Mouse (Mus musculus) stomach, embryonic 15.5 days (tissue): ENCODE results near the gene Kcnt2. TPM values are rescaled to one million over a fixed set of nuclear protein-coding genes. Genes with fewer than 3 reads are reported as not detected.

ENCODE experiments used
- ATAC-seq: fragments of 200-750 bp; cut with Nextera tagmentation; 2 replicates; pipeline ENCODE4 v1.8.0; 2017; ENCODE audit warnings: low read depth, moderate number of reproducible peaks, moderate TSS enrichment; ENCODE audit not compliant: insufficient read depth, low FRiP score
- H3K27ac ChIP-seq: fragments of 300-500 bp; sonication (generic); 2 replicates; pipeline ENCODE4 v1.5.1; 2015; ENCODE audit warnings: mild to moderate bottlenecking, inconsistent platforms
- H3K27me3 ChIP-seq: fragments of 300-500 bp; sonication (generic); replicated peaks from 2 replicates; pipeline ENCODE4 v1.6.1; 2015; ENCODE audit warnings: inconsistent platforms
- H3K36me3 ChIP-seq: fragments of 300-500 bp; sonication (generic); 2 replicates; pipeline ENCODE4 v1.6.1; 2015; ENCODE audit warnings: inconsistent platforms
- H3K4me1 ChIP-seq: fragments of 300-500 bp; sonication (generic); 2 replicates; pipeline ENCODE4 v1.6.1; 2015; ENCODE audit warnings: inconsistent platforms
- H3K4me2 ChIP-seq: fragments of 300-500 bp; sonication (generic); 2 replicates; pipeline ENCODE4 v1.6.1; 2015; ENCODE audit warnings: mild to moderate bottlenecking, inconsistent platforms
- H3K4me3 ChIP-seq: fragments of 300-500 bp; sonication (generic); replicated peaks from 2 replicates; pipeline ENCODE4 v1.5.1; 2015; ENCODE audit warnings: inconsistent platforms
- H3K9ac ChIP-seq: fragments of 300-500 bp; sonication (generic); 2 replicates; pipeline ENCODE4 v1.6.1; 2015; ENCODE audit warnings: inconsistent platforms
- H3K9me3 ChIP-seq: fragments of 300-500 bp; sonication (generic); 2 replicates; pipeline ENCODE4 v1.6.1; 2016; ENCODE audit warnings: inconsistent platforms
- WGBS: fragments of 180-500 bp; shearing (Covaris S2); methylation state at CpG from one replicate; pipeline ENCODE4 v1.1.7; 2015; 5-methylcytosine and 5-hydroxymethylcytosine counted together
- polyA plus RNA-seq: library from polyadenylated mRNA; unstranded; fragments of >200 nt; fragmentation: Nextera tagmentation; extraction: Ambion mirVana; gene quantifications from 2 replicates; pipeline ENCODE4 v1.2.1, GENCODE M21; 2015

Kcnt2 gene
- polyA plus RNA-seq, 1 experiment from 2014 or later = 3.5 TPM

- H3K4me2 ChIP-seq = no peak overlapping the region
- ATAC-seq = no peak
- H3K9me3 ChIP-seq = no peaks in the 10 kb centered on the region
- no peaks in the 10 kb centered on the region for H3K4me1 ChIP-seq
- H3K36me3 ChIP-seq = no peaks in the 10 kb centered on the region
- H3K4me3 ChIP-seq = no peak overlapping the region
- no peaks in the 10 kb centered on the region for H3K27me3 ChIP-seq
- WGBS = 62% methylated on average over 2 of the region's 2 CpGs
- H3K9ac ChIP-seq = no peak overlapping the region
- H3K27ac ChIP-seq = no peak overlapping the region
These were observed 133.6 kb downstream of the Kcnt2 start for GRCm38 (mm10) chr1:140379526-140379925.

- 90% methylated on average over 3 of the region's 3 CpGs for WGBS
- ATAC-seq = no peak
- Histone ChIP-seq H3K4me3 (no peak overlapping the region), H3K9ac (no peak overlapping the region), H3K27ac (no peak overlapping the region), H3K36me3 (no peaks in the 10 kb centered on the region), H3K27me3 (no peaks in the 10 kb centered on the region), H3K4me2 (no peak overlapping the region), H3K9me3 (no peaks in the 10 kb centered on the region), H3K4me1 (no peaks in the 10 kb centered on the region)
These were observed 135.1 kb downstream of the Kcnt2 start for GRCm38 (mm10) chr1:140381093-140381492.

- Histone ChIP-seq H3K9me3 (no peaks in the 10 kb centered on the region), H3K4me3 (no peak overlapping the region), H3K9ac (no peak overlapping the region), H3K27me3 (no peaks in the 10 kb centered on the region), H3K4me1 (no peaks in the 10 kb centered on the region), H3K27ac (no peak overlapping the region), H3K36me3 (no peaks in the 10 kb centered on the region), H3K4me2 (no peak overlapping the region)
- WGBS = 90% methylated on average over 4 of the region's 4 CpGs
- no peak for ATAC-seq
These were observed 144.3 kb downstream of the Kcnt2 start for GRCm38 (mm10) chr1:140390301-140390700.

- no peak overlapping the region for H3K27ac ChIP-seq
- no peak for ATAC-seq
These were observed 151.8 kb downstream of the Kcnt2 start for GRCm38 (mm10) chr1:140397756-140398155.

GRCm38 (mm10) chr1:140406631-140407288, 160.8 kb downstream of the Kcnt2 start:
- Histone ChIP-seq H3K4me2 (no peak overlapping the region), H3K9me3 (no peaks in the 10 kb centered on the region), H3K36me3 (no peaks in the 10 kb centered on the region), H3K4me1 (no peaks in the 10 kb centered on the region), H3K4me3 (no peak overlapping the region), H3K27ac (no peak overlapping the region), H3K9ac (no peak overlapping the region), H3K27me3 (no peaks in the 10 kb centered on the region)
- ATAC-seq = no peak
- WGBS = 76% methylated on average over 4 of the region's 4 CpGs

More at GRCm38 (mm10) chr1:140397756-140398155, 151.8 kb downstream of the Kcnt2 start:
- Histone ChIP-seq H3K9me3 (no peaks in the 10 kb centered on the region), H3K9ac (no peak overlapping the region), H3K4me1 (no peaks in the 10 kb centered on the region), H3K4me2 (no peak overlapping the region), H3K4me3 (no peak overlapping the region), H3K36me3 (no peaks in the 10 kb centered on the region), H3K27me3 (no peaks in the 10 kb centered on the region)

GRCm38 (mm10) chr1:140415761-140416160, 169.8 kb downstream of the Kcnt2 start:
- 39% methylated on average over 1 of the region's 1 CpGs for WGBS
- no peak; the same call in 1 of the 2 replicates for ATAC-seq
- H3K9me3 ChIP-seq = no peaks in the 10 kb centered on the region
- no peak overlapping the region for H3K27ac ChIP-seq
- no peaks in the 10 kb centered on the region for H3K36me3 ChIP-seq
- H3K4me2 ChIP-seq = no peak overlapping the region
- no peak overlapping the region for H3K9ac ChIP-seq
- H3K27me3 ChIP-seq = no peaks in the 10 kb centered on the region
- no peaks in the 10 kb centered on the region for H3K4me1 ChIP-seq
- no peak overlapping the region for H3K4me3 ChIP-seq

- H3K9me3 ChIP-seq = no peaks in the 10 kb centered on the region
- no peaks in the 10 kb centered on the region for H3K36me3 ChIP-seq
- ATAC-seq = no peak
- no peaks in the 10 kb centered on the region for H3K4me1 ChIP-seq
- no peak overlapping the region for H3K4me3 ChIP-seq
- H3K9ac ChIP-seq = no peak overlapping the region
- no peak overlapping the region for H3K27ac ChIP-seq
- no peak overlapping the region for H3K4me2 ChIP-seq
- H3K27me3 ChIP-seq = no peaks in the 10 kb centered on the region
These were observed 177.0 kb downstream of the Kcnt2 start for GRCm38 (mm10) chr1:140422954-140423353.

GRCm38 (mm10) chr1:140429284-140429850, 183.4 kb downstream of the Kcnt2 start:
- Histone ChIP-seq H3K9ac (no peak overlapping the region), H3K4me3 (no peak overlapping the region), H3K4me1 (no peaks in the 10 kb centered on the region), H3K36me3 (no peaks in the 10 kb centered on the region), H3K27me3 (no peaks in the 10 kb centered on the region), H3K9me3 (no peaks in the 10 kb centered on the region), H3K27ac (no peak overlapping the region), H3K4me2 (no peak overlapping the region)
- no peak for ATAC-seq
- 52% methylated on average over 2 of the region's 2 CpGs for WGBS

GRCm38 (mm10) chr1:140432039-140432438, 186.1 kb downstream of the Kcnt2 start:
- Histone ChIP-seq H3K27ac (no peak overlapping the region), H3K4me3 (no peak overlapping the region), H3K4me1 (no peaks in the 10 kb centered on the region), H3K27me3 (no peaks in the 10 kb centered on the region), H3K9ac (no peak overlapping the region), H3K36me3 (no peaks in the 10 kb centered on the region), H3K4me2 (no peak overlapping the region), H3K9me3 (no peaks in the 10 kb centered on the region)
- ATAC-seq = no peak
- WGBS = 70% methylated on average over 1 of the region's 1 CpGs

- no peaks in the 10 kb centered on the region for H3K36me3 ChIP-seq
- no peak overlapping the region for H3K9ac ChIP-seq
- H3K4me1 ChIP-seq = no peaks in the 10 kb centered on the region
- no peaks in the 10 kb centered on the region for H3K27me3 ChIP-seq
- H3K4me3 ChIP-seq = no peak overlapping the region
- no peak overlapping the region for H3K4me2 ChIP-seq
- no peak overlapping the region for H3K27ac ChIP-seq
- WGBS = 65% methylated on average over 2 of the region's 2 CpGs
- no peaks in the 10 kb centered on the region for H3K9me3 ChIP-seq
- no peak for ATAC-seq
These were observed 188.8 kb downstream of the Kcnt2 start for GRCm38 (mm10) chr1:140434791-140435190.

GRCm38 (mm10) chr1:140438176-140438575, 192.2 kb downstream of the Kcnt2 start:
- no peaks in the 10 kb centered on the region for H3K4me1 ChIP-seq
- H3K9ac ChIP-seq = no peak overlapping the region
- no peaks in the 10 kb centered on the region for H3K27me3 ChIP-seq
- no peak overlapping the region for H3K4me2 ChIP-seq
- H3K36me3 ChIP-seq = no peaks in the 10 kb centered on the region
- no peak for ATAC-seq
- no peak overlapping the region for H3K4me3 ChIP-seq
- H3K27ac ChIP-seq = no peak overlapping the region
- 55% methylated on average over 5 of the region's 5 CpGs for WGBS
- H3K9me3 ChIP-seq = no peaks in the 10 kb centered on the region

- ATAC-seq = no peak
These were observed 197.9 kb downstream of the Kcnt2 start for GRCm38 (mm10) chr1:140443904-140444303.

GRCm38 (mm10) chr1:140444394-140444793, 198.4 kb downstream of the Kcnt2 start:
- Histone ChIP-seq H3K4me1 (no peaks in the 10 kb centered on the region), H3K9me3 (no peaks in the 10 kb centered on the region), H3K9ac (no peak overlapping the region), H3K36me3 (no peaks in the 10 kb centered on the region), H3K4me3 (no peak overlapping the region), H3K27me3 (no peaks in the 10 kb centered on the region), H3K27ac (no peak overlapping the region), H3K4me2 (no peak overlapping the region)
- 80% methylated on average over 5 of the region's 5 CpGs for WGBS
- ATAC-seq = no peak

More at GRCm38 (mm10) chr1:140443904-140444303, 197.9 kb downstream of the Kcnt2 start:
- no peaks in the 10 kb centered on the region for H3K4me1 ChIP-seq
- no peaks in the 10 kb centered on the region for H3K9me3 ChIP-seq
- WGBS = 72% methylated on average over 1 of the region's 1 CpGs
- H3K4me2 ChIP-seq = no peak overlapping the region
- H3K27me3 ChIP-seq = no peaks in the 10 kb centered on the region
- H3K36me3 ChIP-seq = no peaks in the 10 kb centered on the region
- no peak overlapping the region for H3K4me3 ChIP-seq
- H3K9ac ChIP-seq = no peak overlapping the region
- no peak overlapping the region for H3K27ac ChIP-seq
